Mouse (Mus musculus) liver, adult 2 months (tissue): ENCODE data around the gene Hbb-bs.

Experiments used
- CTCF ChIP-seq: fragments of 200-500 bp; IDR thresholded peaks from 2 replicates; pipeline ENCODE4 v1.5.1; 2011; ENCODE audit warnings: low read depth, low read length, control low read depth
- POLR2A ChIP-seq: fragments of 200-500 bp; IDR thresholded peaks from 2 replicates; pipeline ENCODE4 v1.6.1; 2011; ENCODE audit warnings: low read length, control low read depth; ENCODE audit not compliant: insufficient read depth; ENCODE audit errors: extremely low read depth

DNA sequence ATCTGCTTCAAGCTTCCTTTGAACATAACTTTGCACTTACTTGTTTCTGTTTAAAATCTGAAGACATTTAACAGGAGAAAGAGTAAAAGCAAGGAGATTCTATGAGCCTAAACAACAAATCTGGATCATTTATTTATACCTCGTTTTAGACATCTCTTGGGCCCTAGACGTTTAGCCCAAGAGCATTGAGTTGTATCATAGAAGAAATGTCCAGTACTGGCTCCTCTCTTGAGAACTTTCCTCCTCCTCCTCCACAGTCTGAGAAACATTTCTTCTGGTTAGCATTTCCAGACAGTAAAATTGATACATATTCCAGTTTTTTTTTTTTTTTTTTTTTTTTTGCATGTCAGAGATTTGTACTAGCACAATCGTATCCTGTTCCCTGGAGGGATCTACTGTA is 36.2 kb downstream of the Hbb-bs start, which contains the start of gene Olfr67:
- TF ChIP-seq CTCF (no peak), POLR2A (no peak)
